Mouse (Mus musculus): ENCODE measurements around the gene Zfyve28. TPM values are rescaled to one million over a fixed set of nuclear protein-coding genes. Genes with fewer than 3 reads are reported as not detected.
A peak's percentile ranks its signal among the peaks of the same experiment; 100 is the strongest.

The Zfyve28 gene
- total and polyA plus RNA-seq, 2 experiments from 2014 or later: 0.04 to 0.19 TPM

DNA sequence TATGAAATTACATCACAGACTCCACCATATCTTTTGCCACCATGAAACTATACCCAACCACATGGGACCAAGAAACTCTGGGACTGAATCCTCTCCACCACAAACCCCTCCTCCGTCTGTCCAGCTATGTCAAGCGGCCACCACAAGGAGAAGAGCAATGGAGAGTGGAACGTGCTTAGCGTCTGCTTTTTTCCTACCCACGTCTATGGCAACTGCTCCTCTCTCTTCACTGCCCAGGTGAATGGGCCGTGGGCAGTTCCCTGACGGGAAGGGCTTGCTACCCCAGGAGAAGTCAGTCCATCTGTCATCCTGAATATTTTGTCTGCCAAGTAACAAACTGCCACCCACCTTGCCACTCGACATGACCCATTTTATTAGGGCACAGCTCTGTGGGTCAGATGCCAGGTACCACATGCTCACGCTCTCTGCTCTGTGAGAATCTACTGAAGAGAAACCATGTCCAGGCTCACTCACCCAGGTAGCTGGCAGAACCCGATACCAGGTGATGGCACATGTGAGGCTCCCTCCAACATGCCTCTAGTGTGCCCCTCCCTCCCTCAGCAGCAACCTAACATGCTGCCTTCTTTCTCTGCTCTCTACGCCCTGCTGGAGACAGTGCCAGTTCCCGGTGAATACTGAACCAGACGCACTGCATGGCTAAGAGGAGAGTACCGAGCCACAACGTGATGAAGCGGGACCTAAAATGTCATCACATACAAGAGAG, 18.9 kb downstream of the Zfyve28 start:
- Histone ChIP-seq H3K4me2 (ENCODE audit: low read depth, low read length) (no peak overlapping the region), H3K4me3 (ENCODE audit: low read depth, low read length) (no peak overlapping the region)
- 66% methylated on average over 16 of the region's 16 CpGs for WGBS

DNA sequence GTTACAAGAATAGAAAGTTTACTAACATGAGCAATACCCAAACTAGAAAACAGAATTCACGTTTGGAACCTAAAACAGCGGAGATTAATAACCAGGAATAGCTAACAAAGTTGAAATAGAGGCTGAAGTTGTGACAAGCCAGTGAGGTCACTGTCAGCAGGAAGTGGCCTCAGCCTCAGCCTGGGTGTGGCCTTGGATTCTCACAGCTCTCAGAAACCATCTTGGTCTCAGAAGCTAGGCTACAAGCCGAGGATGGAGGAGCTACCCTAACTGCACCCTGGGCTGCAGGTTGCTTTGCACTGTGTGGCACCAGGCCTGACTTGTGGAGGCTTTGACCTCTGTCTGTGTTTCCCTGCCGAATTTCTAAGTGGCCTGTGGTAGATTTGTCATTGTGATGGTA, 22.2 kb downstream of the Zfyve28 start:
- H3K4me2 ChIP-seq (ENCODE audit: low read depth, low read length): no peak overlapping the region
- H3K36me3 ChIP-seq (replicated peaks; ENCODE audit: control insufficient read depth, insufficient read depth, low read length): no peaks in the 10 kb centered on the region
- no peak overlapping the region for H3K27ac ChIP-seq (ENCODE audit: low read depth)
- DNase-seq (ENCODE audit: low spot score) (no peak), ATAC-seq (ENCODE audit: insufficient read depth, low read depth) (no peak)
- no peak for TF ChIP-seq CTCF (IDR thresholded peaks at IDR 0.05; ENCODE audit: low read depth)
- no peak for TF ChIP-seq EP300 (IDR thresholded peaks at IDR 0.05; ENCODE audit: low read depth)
- WGBS: 72% methylated on average over 4 of the region's 4 CpGs
- no peaks in the 10 kb centered on the region for H3K9me3 ChIP-seq (replicated peaks; ENCODE audit: control insufficient read depth, low read length)
- no peak overlapping the region for H3K9ac ChIP-seq (replicated peaks; ENCODE audit: low read depth, low read length)
- H3K27me3 ChIP-seq (ENCODE audit: control insufficient read depth, insufficient read depth, low read length): 0 out of 2 replicates have a peak, but pooled peaks cover 9% of the 10 kb centered on the region
- no peak overlapping the region for H3K4me3 ChIP-seq (ENCODE audit: low read depth, low read length)
- H3K4me1 ChIP-seq (ENCODE audit: control insufficient read depth, insufficient read depth): no peaks in the 10 kb centered on the region

More for the DNA sequence above, 18.9 kb downstream of the Zfyve28 start:
- DNase-seq (ENCODE audit: low spot score): no peak
- no peak overlapping the region for H3K9ac ChIP-seq (replicated peaks; ENCODE audit: low read depth, low read length)
- H3K4me1 ChIP-seq (ENCODE audit: control insufficient read depth, insufficient read depth): no peaks in the 10 kb centered on the region
- TF ChIP-seq CTCF (IDR thresholded peaks at IDR 0.05; ENCODE audit: low read depth) (no peak), EP300 (IDR thresholded peaks at IDR 0.05; ENCODE audit: low read depth) (no peak)
- H3K27ac ChIP-seq (ENCODE audit: low read depth): no peak overlapping the region
- H3K36me3 ChIP-seq (replicated peaks; ENCODE audit: control insufficient read depth, insufficient read depth, low read length): no peaks in the 10 kb centered on the region
- 0 out of 2 replicates have a peak, but pooled peaks cover 9% of the 10 kb centered on the region for H3K27me3 ChIP-seq (ENCODE audit: control insufficient read depth, insufficient read depth, low read length)
- no peaks in the 10 kb centered on the region for H3K9me3 ChIP-seq (replicated peaks; ENCODE audit: control insufficient read depth, low read length)
- ATAC-seq (ENCODE audit: insufficient read depth, low read depth): no peak

DNA sequence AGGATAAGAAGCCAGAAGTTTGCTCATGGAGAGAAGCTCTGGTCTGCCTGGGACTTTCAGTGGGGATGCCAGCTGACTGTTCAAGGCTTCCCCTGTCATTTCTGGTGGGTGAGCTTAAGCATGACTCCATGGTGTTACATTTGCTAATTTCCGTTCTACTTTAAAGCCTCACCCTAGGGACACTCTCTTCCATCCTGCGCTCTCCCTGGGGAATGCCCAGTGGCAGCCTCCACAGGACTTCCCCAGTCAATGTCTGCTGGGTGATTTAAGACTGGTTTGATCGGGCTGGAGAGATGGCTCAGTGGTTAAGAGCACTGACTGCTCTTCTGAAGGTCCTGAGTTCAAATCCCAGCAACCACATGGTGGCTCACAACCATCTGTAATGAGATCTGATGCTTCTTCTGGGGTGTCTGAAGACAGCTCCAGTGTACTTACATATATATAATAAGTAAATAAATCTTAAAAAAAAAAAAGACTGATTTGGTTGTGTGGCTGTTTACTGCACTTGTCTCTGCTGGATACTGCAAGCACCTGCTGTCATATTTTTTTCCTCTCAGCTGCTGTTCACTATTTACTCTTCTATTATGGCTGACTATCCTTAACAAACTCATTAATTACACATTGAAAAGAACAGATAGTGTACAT, 29.0 kb downstream of the Zfyve28 start:
- Histone ChIP-seq H3K4me1 (ENCODE audit: control insufficient read depth, insufficient read depth) (no peaks in the 10 kb centered on the region), H3K9ac (replicated peaks; ENCODE audit: low read depth, low read length) (no peak overlapping the region)
- no peak for TF ChIP-seq CTCF (IDR thresholded peaks at IDR 0.05; ENCODE audit: low read depth)
- no peak for TF ChIP-seq EP300 (IDR thresholded peaks at IDR 0.05; ENCODE audit: low read depth)

DNA sequence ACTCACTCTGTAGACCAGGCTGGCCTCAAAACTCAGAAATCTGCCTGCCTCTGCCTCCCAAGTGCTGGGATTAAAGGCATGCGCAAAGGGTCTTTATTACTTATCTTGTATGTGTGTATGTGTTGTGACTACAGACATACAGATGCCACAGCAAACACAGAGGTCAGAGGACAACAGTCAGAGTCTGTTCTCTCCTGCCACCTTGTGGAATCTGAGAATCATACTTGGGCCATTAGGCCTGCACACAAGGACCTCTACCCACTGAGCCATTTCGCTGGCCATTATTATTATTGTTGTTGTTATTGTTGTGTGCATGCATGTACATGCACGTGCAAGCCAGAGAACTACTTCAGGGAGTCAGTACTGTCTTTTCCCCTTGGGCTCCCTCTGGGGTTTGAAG, 33.1 kb downstream of the Zfyve28 start:
- peak; percentile 35 for DNase-seq (ENCODE audit: low spot score)
- no peaks in the 10 kb centered on the region for H3K36me3 ChIP-seq (replicated peaks; ENCODE audit: control insufficient read depth, insufficient read depth, low read length)
- H3K9ac ChIP-seq (replicated peaks; ENCODE audit: low read depth, low read length): no peak overlapping the region
- ATAC-seq (ENCODE audit: insufficient read depth, low read depth): peak; percentile 23; the same call in 1 of the 2 replicates
- TF ChIP-seq CTCF (IDR thresholded peaks at IDR 0.05; ENCODE audit: low read depth): peak; percentile 64
- no peak for TF ChIP-seq EP300 (IDR thresholded peaks at IDR 0.05; ENCODE audit: low read depth)
- H3K4me1 ChIP-seq (ENCODE audit: control insufficient read depth, insufficient read depth): peaks cover 9% of the 10 kb centered on the region; the same call in 1 of the 2 replicates
- H3K4me2 ChIP-seq (ENCODE audit: low read depth, low read length): no peak overlapping the region
- no peaks in the 10 kb centered on the region for H3K27me3 ChIP-seq (ENCODE audit: control insufficient read depth, insufficient read depth, low read length)
- no peak overlapping the region for H3K4me3 ChIP-seq (ENCODE audit: low read depth, low read length)
- no peaks in the 10 kb centered on the region for H3K9me3 ChIP-seq (replicated peaks; ENCODE audit: control insufficient read depth, low read length)
- no peak overlapping the region for H3K27ac ChIP-seq (ENCODE audit: low read depth)
- 68% methylated on average over 3 of the region's 3 CpGs for WGBS

More for the DNA sequence above, 29.0 kb downstream of the Zfyve28 start:
- Histone ChIP-seq H3K27me3 (ENCODE audit: control insufficient read depth, insufficient read depth, low read length) (no peaks in the 10 kb centered on the region), H3K9me3 (replicated peaks; ENCODE audit: control insufficient read depth, low read length) (no peaks in the 10 kb centered on the region), H3K4me2 (ENCODE audit: low read depth, low read length) (no peak overlapping the region), H3K36me3 (replicated peaks; ENCODE audit: control insufficient read depth, insufficient read depth, low read length) (no peaks in the 10 kb centered on the region), H3K27ac (ENCODE audit: low read depth) (no peak overlapping the region), H3K4me3 (ENCODE audit: low read depth, low read length) (no peak overlapping the region)
- ATAC-seq (ENCODE audit: insufficient read depth, low read depth) (no peak), DNase-seq (ENCODE audit: low spot score) (no peak)
- 63% methylated on average over 3 of the region's 3 CpGs for WGBS

DNA sequence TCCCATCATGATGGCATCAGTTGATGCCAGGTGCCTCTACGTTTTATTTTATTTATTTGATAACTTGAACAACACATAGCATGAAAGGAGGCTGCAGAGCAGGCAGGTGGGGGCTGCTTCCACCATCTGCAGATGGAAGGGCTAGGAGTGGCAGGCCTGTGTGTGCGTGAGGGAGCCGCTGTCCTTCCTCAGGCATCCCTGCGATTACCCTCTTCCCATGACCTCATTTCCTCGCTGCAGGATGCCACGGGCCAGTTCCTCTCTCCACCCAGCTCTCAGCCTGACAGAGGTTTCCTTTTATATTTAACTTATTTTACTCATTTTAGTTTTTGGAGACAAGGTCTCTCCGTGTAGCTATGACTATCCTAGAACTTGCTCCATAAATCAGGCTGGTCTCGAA, 33.9 kb downstream of the Zfyve28 start:
- H3K4me2 ChIP-seq (ENCODE audit: low read depth, low read length): no peak overlapping the region
- H3K4me3 ChIP-seq (ENCODE audit: low read depth, low read length): no peak overlapping the region
- H3K4me1 ChIP-seq (ENCODE audit: control insufficient read depth, insufficient read depth): peaks cover 9% of the 10 kb centered on the region; the same call in 1 of the 2 replicates
- DNase-seq (ENCODE audit: low spot score) (no peak), ATAC-seq (ENCODE audit: insufficient read depth, low read depth) (no peak)
- no peaks in the 10 kb centered on the region for H3K36me3 ChIP-seq (replicated peaks; ENCODE audit: control insufficient read depth, insufficient read depth, low read length)
- TF ChIP-seq EP300 (IDR thresholded peaks at IDR 0.05; ENCODE audit: low read depth) (no peak), CTCF (IDR thresholded peaks at IDR 0.05; ENCODE audit: low read depth) (no peak)
- H3K27ac ChIP-seq (ENCODE audit: low read depth): no peak overlapping the region
- H3K27me3 ChIP-seq (ENCODE audit: control insufficient read depth, insufficient read depth, low read length): no peaks in the 10 kb centered on the region
- H3K9me3 ChIP-seq (replicated peaks; ENCODE audit: control insufficient read depth, low read length): no peaks in the 10 kb centered on the region
- WGBS: 57% methylated on average over 8 of the region's 8 CpGs
- H3K9ac ChIP-seq (replicated peaks; ENCODE audit: low read depth, low read length): no peak overlapping the region

Measured in heart, postnatal 0 days (tissue).